Mouse (Mus musculus) liver, embryonic 12.5 days (tissue): Measurements from ENCODE around the gene Scg2. TPM values are rescaled to one million over a fixed set of nuclear protein-coding genes. Genes with fewer than 3 reads are reported as not detected.

Source experiments
- ATAC-seq: fragments of 200-750 bp; cut with Nextera tagmentation; 2 replicates; pipeline ENCODE4 v1.8.0; 2017; ENCODE audit warnings: moderate number of reproducible peaks, mild to moderate bottlenecking, moderate library complexity
- H3K27ac ChIP-seq: fragments of 300-500 bp; sonication (generic); 2 replicates; pipeline ENCODE4 v1.5.1; 2016; ENCODE audit warnings: mild to moderate bottlenecking
- H3K27me3 ChIP-seq: fragments of 300-500 bp; sonication (generic); replicated peaks from 2 replicates; pipeline ENCODE4 v1.6.1; 2016; ENCODE audit warnings: mild to moderate bottlenecking, moderate library complexity
- H3K36me3 ChIP-seq: fragments of 300-500 bp; sonication (generic); 2 replicates; pipeline ENCODE4 v1.6.1; 2016; ENCODE audit warnings: mild to moderate bottlenecking, moderate library complexity
- H3K4me1 ChIP-seq: fragments of 300-500 bp; sonication (generic); 2 replicates; pipeline ENCODE4 v1.6.1; 2016
- H3K4me2 ChIP-seq: fragments of 300-500 bp; sonication (generic); 2 replicates; pipeline ENCODE4 v1.6.1; 2016; ENCODE audit warnings: mild to moderate bottlenecking, moderate library complexity
- H3K4me3 ChIP-seq: fragments of 300-500 bp; sonication (generic); 2 replicates; pipeline ENCODE4 v1.5.1; 2016; ENCODE audit warnings: mild to moderate bottlenecking, moderate library complexity
- H3K9ac ChIP-seq: fragments of 300-500 bp; sonication (generic); 2 replicates; pipeline ENCODE4 v1.6.1; 2016; ENCODE audit warnings: mild to moderate bottlenecking, moderate library complexity
- H3K9me3 ChIP-seq: fragments of 300-500 bp; sonication (generic); replicated peaks from 2 replicates; pipeline ENCODE4 v1.6.1; 2016; ENCODE audit warnings: mild to moderate bottlenecking, moderate library complexity
- WGBS: fragments of 180-500 bp; shearing (Covaris S2); methylation state at CpG from one replicate; pipeline ENCODE4 v1.1.7; 2016; ENCODE audit not compliant: insufficient replicate concordance; 5-methylcytosine and 5-hydroxymethylcytosine counted together
- polyA plus RNA-seq: library from polyadenylated mRNA; unstranded; fragments of >200 nt; fragmentation: Nextera tagmentation; extraction: Ambion mirVana; gene quantifications from 2 replicates; pipeline ENCODE4 v1.2.1, GENCODE M21; 2016

The Scg2 gene
- polyA plus RNA-seq = not detected in 2 replicates

- ATAC-seq = no peak
- H3K4me2 ChIP-seq = no peak within 1 kb of the TSS
- no peaks in the 10 kb centered on the region for H3K27me3 ChIP-seq
- no peaks in the 10 kb centered on the region for H3K9me3 ChIP-seq
- no peak within 1 kb of the TSS for H3K27ac ChIP-seq
- WGBS = 14% methylated on average over 22 of the region's 22 CpGs
- no peak within 1 kb of the TSS for H3K4me3 ChIP-seq
- no peaks in the 10 kb centered on the region for H3K4me1 ChIP-seq
- H3K36me3 ChIP-seq = no peaks in the 10 kb centered on the region
- H3K9ac ChIP-seq = no peak within 1 kb of the TSS
Measured at GRCm38 (mm10) chr1:79439609-79440308, at the start of gene Scg2. Gene Scg2, minus strand, starts transcription at chr1:79440120.

- no peak overlapping the region for H3K27ac ChIP-seq
- H3K4me1 ChIP-seq = no peaks in the 10 kb centered on the region
- H3K27me3 ChIP-seq = no peaks in the 10 kb centered on the region
- H3K9ac ChIP-seq = no peak overlapping the region
- WGBS = 73% methylated on average over 6 of the region's 6 CpGs
- H3K9me3 ChIP-seq = no peaks in the 10 kb centered on the region
- H3K4me2 ChIP-seq = no peak overlapping the region
- no peak for ATAC-seq
- H3K36me3 ChIP-seq = no peaks in the 10 kb centered on the region
- no peak overlapping the region for H3K4me3 ChIP-seq
Measured at GRCm38 (mm10) chr1:79485546-79485945, 45.6 kb upstream of the Scg2 start.

DNA sequence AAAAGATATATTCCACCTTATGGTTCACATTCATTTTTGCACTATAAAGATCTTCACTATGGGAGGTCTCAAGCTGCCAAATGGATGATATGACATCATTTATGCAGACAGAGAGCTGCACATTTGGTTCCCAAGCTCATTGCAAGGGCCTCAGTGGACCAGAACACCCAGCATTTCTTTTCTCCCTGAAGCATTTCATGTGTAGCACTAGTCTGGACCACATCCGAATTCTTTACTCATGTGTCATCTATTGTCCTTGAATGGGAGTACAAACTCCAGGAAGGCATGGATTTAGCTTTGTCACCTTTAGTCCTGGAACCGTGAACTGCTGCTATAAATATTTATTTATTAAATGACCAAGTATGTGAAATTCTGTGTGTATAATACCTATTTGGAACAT lies 30.9 kb upstream of the Scg2 start:
- Histone ChIP-seq H3K27ac (no peak overlapping the region), H3K36me3 (no peaks in the 10 kb centered on the region), H3K4me2 (no peak overlapping the region), H3K27me3 (no peaks in the 10 kb centered on the region), H3K9me3 (no peaks in the 10 kb centered on the region), H3K4me1 (no peaks in the 10 kb centered on the region), H3K4me3 (no peak overlapping the region), H3K9ac (no peak overlapping the region)
- no peak for ATAC-seq
- 49% methylated on average over 2 of the region's 2 CpGs for WGBS

GRCm38 (mm10) chr1:79469871-79470270 lies 30.0 kb upstream of the Scg2 start:
- Histone ChIP-seq H3K4me3 (no peak overlapping the region), H3K9ac (no peak overlapping the region), H3K9me3 (no peaks in the 10 kb centered on the region), H3K27ac (no peak overlapping the region), H3K4me1 (no peaks in the 10 kb centered on the region), H3K36me3 (no peaks in the 10 kb centered on the region), H3K27me3 (no peaks in the 10 kb centered on the region), H3K4me2 (no peak overlapping the region)
- no peak for ATAC-seq
- 77% methylated on average over 5 of the region's 5 CpGs for WGBS

GRCm38 (mm10) chr1:79466585-79466984 lies 26.7 kb upstream of the Scg2 start:
- no peaks in the 10 kb centered on the region for H3K27me3 ChIP-seq
- no peak overlapping the region for H3K27ac ChIP-seq
- 50% methylated on average over 3 of the region's 3 CpGs for WGBS
- H3K9me3 ChIP-seq = no peaks in the 10 kb centered on the region
- no peak overlapping the region for H3K4me2 ChIP-seq
- H3K36me3 ChIP-seq = no peaks in the 10 kb centered on the region
- H3K9ac ChIP-seq = no peak overlapping the region
- no peaks in the 10 kb centered on the region for H3K4me1 ChIP-seq
- no peak overlapping the region for H3K4me3 ChIP-seq
- peak; percentile 77 for ATAC-seq

GRCm38 (mm10) chr1:79458558-79458957 lies 18.6 kb upstream of the Scg2 start:
- Histone ChIP-seq H3K27ac (no peak overlapping the region), H3K4me1 (no peaks in the 10 kb centered on the region), H3K27me3 (no peaks in the 10 kb centered on the region), H3K9me3 (no peaks in the 10 kb centered on the region), H3K36me3 (no peaks in the 10 kb centered on the region), H3K4me3 (no peak overlapping the region), H3K9ac (no peak overlapping the region), H3K4me2 (no peak overlapping the region)
- WGBS = 34% methylated on average over 5 of the region's 5 CpGs
- ATAC-seq = no peak

- 18% methylated on average over 4 of the region's 4 CpGs for WGBS
- Histone ChIP-seq H3K9ac (no peak overlapping the region), H3K27ac (no peak overlapping the region)
Measured at GRCm38 (mm10) chr1:79454164-79454563, 14.2 kb upstream of the Scg2 start.

DNA sequence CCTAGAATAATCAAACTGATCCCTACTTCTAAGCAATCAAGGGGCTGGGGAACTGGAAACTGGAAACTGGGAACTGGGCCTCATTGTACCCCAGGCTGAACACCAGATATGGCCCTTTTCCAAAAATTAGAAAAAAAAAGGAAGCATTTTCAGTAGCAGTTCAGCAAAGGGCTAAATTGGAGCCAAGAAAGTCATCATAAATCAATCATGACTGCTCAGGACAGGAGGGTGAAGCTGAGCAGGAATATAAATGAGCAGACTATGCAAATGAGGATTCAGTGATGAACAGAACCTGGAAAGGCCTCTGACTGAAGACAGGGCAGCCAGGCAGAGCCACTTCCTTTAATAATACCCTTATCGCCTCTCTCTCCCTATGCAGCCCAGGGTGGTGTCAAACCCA lies 12.4 kb upstream of the Scg2 start:
- WGBS = 58% methylated on average over 1 of the region's 1 CpGs
- no peak overlapping the region for H3K4me3 ChIP-seq
- no peaks in the 10 kb centered on the region for H3K27me3 ChIP-seq
- H3K4me2 ChIP-seq = no peak overlapping the region
- H3K36me3 ChIP-seq = no peaks in the 10 kb centered on the region
- H3K4me1 ChIP-seq = no peaks in the 10 kb centered on the region
- no peak overlapping the region for H3K9ac ChIP-seq
- no peak for ATAC-seq
- no peaks in the 10 kb centered on the region for H3K9me3 ChIP-seq
- no peak overlapping the region for H3K27ac ChIP-seq

More at GRCm38 (mm10) chr1:79454164-79454563, 14.2 kb upstream of the Scg2 start:
- H3K36me3 ChIP-seq = no peaks in the 10 kb centered on the region
- no peaks in the 10 kb centered on the region for H3K9me3 ChIP-seq
- H3K4me2 ChIP-seq = no peak overlapping the region
- H3K4me1 ChIP-seq = no peaks in the 10 kb centered on the region
- H3K4me3 ChIP-seq = no peak overlapping the region
- no peak for ATAC-seq
- no peaks in the 10 kb centered on the region for H3K27me3 ChIP-seq

- H3K4me3 ChIP-seq = no peak overlapping the region
- H3K36me3 ChIP-seq = no peaks in the 10 kb centered on the region
- H3K27ac ChIP-seq = no peak overlapping the region
- H3K4me1 ChIP-seq = no peaks in the 10 kb centered on the region
- ATAC-seq = no peak
- WGBS = 25% methylated on average over 20 of the region's 20 CpGs
- H3K4me2 ChIP-seq = no peak overlapping the region
- H3K27me3 ChIP-seq = no peaks in the 10 kb centered on the region
- no peak overlapping the region for H3K9ac ChIP-seq
- no peaks in the 10 kb centered on the region for H3K9me3 ChIP-seq
Measured at GRCm38 (mm10) chr1:79450343-79451021, 10.6 kb upstream of the Scg2 start.

DNA sequence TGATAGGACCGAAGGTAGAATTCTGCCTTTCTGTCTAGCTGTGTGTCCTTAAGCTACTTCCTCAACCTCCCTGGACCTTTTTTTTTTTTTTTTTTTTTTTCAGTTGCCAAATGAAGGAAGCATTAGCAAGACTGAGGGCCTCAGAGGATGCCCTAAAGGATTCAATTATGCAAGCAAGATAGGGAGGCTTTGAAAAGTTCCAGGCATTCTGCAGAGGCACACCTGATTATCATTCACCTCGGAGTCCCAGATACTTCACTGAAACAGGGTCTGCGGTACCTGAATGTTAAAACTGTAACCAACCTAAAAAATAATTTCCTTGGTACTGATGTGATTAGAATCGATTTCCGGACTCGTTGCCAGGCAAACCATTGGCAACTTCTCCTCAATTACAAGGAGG lies 10.0 kb upstream of the Scg2 start:
- 26% methylated on average over 6 of the region's 6 CpGs for WGBS
- no peaks in the 10 kb centered on the region for H3K9me3 ChIP-seq
- no peak overlapping the region for H3K4me2 ChIP-seq
- no peaks in the 10 kb centered on the region for H3K36me3 ChIP-seq
- no peak overlapping the region for H3K9ac ChIP-seq
- ATAC-seq = no peak
- H3K27me3 ChIP-seq = no peaks in the 10 kb centered on the region
- no peak overlapping the region for H3K27ac ChIP-seq
- H3K4me3 ChIP-seq = no peak overlapping the region
- H3K4me1 ChIP-seq = no peaks in the 10 kb centered on the region

- ATAC-seq = no peak
- no peak overlapping the region for H3K4me3 ChIP-seq
- no peak overlapping the region for H3K9ac ChIP-seq
- H3K36me3 ChIP-seq = no peaks in the 10 kb centered on the region
- H3K4me2 ChIP-seq = no peak overlapping the region
- 64% methylated on average over 4 of the region's 4 CpGs for WGBS
- H3K27ac ChIP-seq = no peak overlapping the region
- H3K27me3 ChIP-seq = no peaks in the 10 kb centered on the region
- H3K9me3 ChIP-seq = no peaks in the 10 kb centered on the region
- no peaks in the 10 kb centered on the region for H3K4me1 ChIP-seq
Measured at GRCm38 (mm10) chr1:79445586-79445985, 5.7 kb upstream of the Scg2 start.

- Histone ChIP-seq H3K27ac (no peak overlapping the region), H3K36me3 (no peaks in the 10 kb centered on the region), H3K9me3 (no peaks in the 10 kb centered on the region), H3K4me2 (no peak overlapping the region), H3K4me1 (no peaks in the 10 kb centered on the region), H3K27me3 (no peaks in the 10 kb centered on the region), H3K9ac (no peak overlapping the region), H3K4me3 (no peak overlapping the region)
- no peak for ATAC-seq
- WGBS = 81% methylated on average over 1 of the region's 1 CpGs
Measured at GRCm38 (mm10) chr1:79437755-79438154, 2.2 kb downstream of the Scg2 start.
